Mouse (Mus musculus) forebrain, embryonic 11.5 days (tissue): ENCODE data around the gene Mycbp2. TPM values are rescaled to one million over a fixed set of nuclear protein-coding genes. Genes with fewer than 3 reads are reported as not detected.

ENCODE experiments used
- ATAC-seq: fragments of 200-750 bp; cut with Nextera tagmentation; replicated peaks from 2 replicates; pipeline ENCODE4 v1.8.0; 2017; ENCODE audit warnings: moderate TSS enrichment; ENCODE audit not compliant: low FRiP score
- DNase-seq: peaks from one replicate; pipeline ENCODE4 v3.0.0-alpha.2; 2017; ENCODE audit warnings: low spot score
- H3K27ac ChIP-seq: fragments of 300-500 bp; sonication (generic); 2 replicates; pipeline ENCODE4 v1.5.1; 2014; ENCODE audit warnings: low read depth, low read length
- H3K27me3 ChIP-seq: fragments of 300-500 bp; sonication (generic); 2 replicates; pipeline ENCODE4 v1.6.1; 2014; ENCODE audit warnings: mild to moderate bottlenecking, low read length, mixed read lengths; ENCODE audit not compliant: control insufficient read depth, insufficient read depth
- H3K36me3 ChIP-seq: fragments of 300-500 bp; sonication (generic); 2 replicates; pipeline ENCODE4 v1.6.1; 2014; ENCODE audit warnings: mild to moderate bottlenecking, low read length, moderate library complexity, mixed read lengths; ENCODE audit not compliant: control insufficient read depth, insufficient read depth
- H3K4me1 ChIP-seq: fragments of 300-500 bp; sonication (generic); replicated peaks from 2 replicates; pipeline ENCODE4 v1.6.1; 2014; ENCODE audit warnings: low read length, mixed read lengths; ENCODE audit not compliant: control insufficient read depth, insufficient read depth
- H3K4me2 ChIP-seq: fragments of 300-500 bp; sonication (generic); 2 replicates; pipeline ENCODE4 v1.6.1; 2014; ENCODE audit warnings: low read depth, mild to moderate bottlenecking, low read length, moderate library complexity, mixed read lengths; ENCODE audit not compliant: severe bottlenecking
- H3K4me3 ChIP-seq: fragments of 300-500 bp; sonication (generic); 2 replicates; pipeline ENCODE4 v1.5.1; 2014; ENCODE audit warnings: low read depth, low read length
- H3K9ac ChIP-seq: fragments of 300-500 bp; sonication (generic); 2 replicates; pipeline ENCODE4 v1.6.1; 2014; ENCODE audit warnings: low read length
- H3K9me3 ChIP-seq: fragments of 300-500 bp; sonication (generic); 2 replicates; pipeline ENCODE4 v1.6.1; 2016; ENCODE audit warnings: low read length, mixed read lengths; ENCODE audit not compliant: control insufficient read depth
- WGBS: fragments of 180-500 bp; shearing (Covaris S2); extraction: QIAGEN DNeasy Blood & Tissue Kit; methylation state at CpG from one replicate; pipeline ENCODE4 v1.1.7; 2014; 5-methylcytosine and 5-hydroxymethylcytosine counted together
- polyA plus RNA-seq: library from polyadenylated mRNA; unstranded; fragments of >200 nt; fragmentation: Nextera tagmentation; extraction: Ambion mirVana; gene quantifications from 2 replicates; pipeline ENCODE4 v1.2.1, GENCODE M21; 2014

The Mycbp2 gene
- polyA plus RNA-seq: 28.3 and 29.1 TPM in 2 replicates

DNA sequence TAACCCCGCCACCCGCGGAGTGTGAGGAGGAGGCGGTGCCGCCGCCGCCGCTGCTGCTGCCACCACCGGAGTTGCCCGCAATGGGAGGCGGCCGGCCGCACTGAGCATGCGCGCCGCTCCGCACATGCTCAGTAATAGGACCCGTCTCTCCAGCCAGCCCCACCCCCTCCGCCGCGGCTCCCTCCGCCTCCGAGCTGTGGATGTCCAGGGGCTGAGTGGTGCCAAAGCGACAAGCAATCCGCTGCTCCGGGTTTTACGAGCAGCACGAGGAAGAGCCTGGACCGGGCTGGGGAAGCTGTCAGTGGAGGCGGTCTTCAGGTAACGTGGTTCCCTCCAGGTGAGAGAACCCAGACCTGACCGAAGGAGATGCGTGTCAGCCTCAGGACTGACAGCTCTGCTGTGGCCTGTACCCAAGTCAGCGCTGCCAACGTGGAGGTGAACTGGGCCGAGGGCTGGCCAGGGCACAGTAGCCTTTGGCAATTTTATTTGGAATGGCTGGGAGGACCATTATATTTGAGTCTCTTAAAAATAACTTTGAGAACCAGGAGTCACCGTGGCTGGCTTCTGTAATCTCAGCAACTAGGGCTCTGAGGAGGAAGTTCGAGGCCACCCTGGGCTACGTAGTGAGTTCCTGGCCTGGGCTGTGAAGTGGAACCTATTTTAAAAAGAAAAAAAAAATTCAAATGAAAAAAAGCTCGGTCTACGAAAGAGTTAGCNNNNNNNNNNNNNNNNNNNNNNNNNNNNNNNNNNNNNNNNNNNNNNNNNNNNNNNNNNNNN lies at the start of gene Mycbp2:
Gene Mycbp2, minus strand, starts transcription at position 86 of the 777 bp plus-strand sequence.
- Histone ChIP-seq H3K27ac (peak within 1 kb of the TSS; percentile 91), H3K36me3 (no peaks in the 10 kb centered on the region), H3K4me3 (peak within 1 kb of the TSS; percentile 74), H3K4me2 (peak within 1 kb of the TSS; percentile 62), H3K9me3 (no peaks in the 10 kb centered on the region), H3K9ac (peak within 1 kb of the TSS; percentile 80), H3K27me3 (no peaks in the 10 kb centered on the region), H3K4me1 (0 out of 2 replicates have a peak, but pooled peaks cover 2% of the 10 kb centered on the region)
- DNase-seq: peak; percentile 99
- WGBS: 6% methylated on average over 41 of the region's 41 CpGs
- ATAC-seq: peak; percentile 98

GRCm38 (mm10) chr14:103392391-103392790 lies 45.8 kb upstream of the Mycbp2 start:
- no peak overlapping the region for H3K27ac ChIP-seq
- H3K9ac ChIP-seq: no peak overlapping the region
- WGBS: 83% methylated on average over 7 of the region's 7 CpGs
- H3K4me2 ChIP-seq: no peak overlapping the region
- H3K27me3 ChIP-seq: no peaks in the 10 kb centered on the region
- no peak for DNase-seq
- ATAC-seq: no peak
- H3K4me3 ChIP-seq: no peak overlapping the region
- no peaks in the 10 kb centered on the region for H3K9me3 ChIP-seq
- no peaks in the 10 kb centered on the region for H3K36me3 ChIP-seq
- H3K4me1 ChIP-seq: no peaks in the 10 kb centered on the region

GRCm38 (mm10) chr14:103387431-103387830 lies 40.8 kb upstream of the Mycbp2 start:
- H3K4me3 ChIP-seq: no peak overlapping the region
- no peak overlapping the region for H3K27ac ChIP-seq
- ATAC-seq: no peak
- H3K9me3 ChIP-seq: no peaks in the 10 kb centered on the region
- no peak for DNase-seq
- H3K27me3 ChIP-seq: no peaks in the 10 kb centered on the region
- H3K4me2 ChIP-seq: no peak overlapping the region
- no peaks in the 10 kb centered on the region for H3K36me3 ChIP-seq
- no peaks in the 10 kb centered on the region for H3K4me1 ChIP-seq
- no peak overlapping the region for H3K9ac ChIP-seq
- WGBS: 85% methylated on average over 4 of the region's 4 CpGs

DNA sequence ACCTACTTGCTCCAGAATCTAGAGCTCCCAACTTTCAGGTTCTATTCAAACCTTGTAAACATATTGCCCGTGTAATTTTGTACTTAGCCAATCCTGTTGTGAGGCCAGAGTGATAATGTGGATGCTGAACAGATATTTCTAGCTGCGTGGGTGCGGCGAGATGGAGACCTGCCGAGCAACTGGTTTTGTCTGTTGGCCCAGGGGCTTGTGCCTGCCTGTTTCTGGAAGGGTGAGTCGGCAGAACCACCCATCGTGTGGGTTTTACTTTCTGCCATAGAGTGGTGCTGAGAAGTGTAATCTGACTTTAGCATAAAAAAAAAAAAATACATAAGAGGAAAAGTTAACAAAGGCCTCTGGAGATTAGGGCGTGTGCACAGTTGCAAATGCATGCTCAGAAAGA lies 40.3 kb upstream of the Mycbp2 start:
- Histone ChIP-seq H3K27ac (no peak overlapping the region), H3K9me3 (no peaks in the 10 kb centered on the region), H3K4me2 (no peak overlapping the region), H3K27me3 (no peaks in the 10 kb centered on the region), H3K36me3 (no peaks in the 10 kb centered on the region), H3K4me3 (no peak overlapping the region), H3K9ac (no peak overlapping the region), H3K4me1 (no peaks in the 10 kb centered on the region)
- DNase-seq (no peak), ATAC-seq (no peak)
- 82% methylated on average over 8 of the region's 8 CpGs for WGBS

DNA sequence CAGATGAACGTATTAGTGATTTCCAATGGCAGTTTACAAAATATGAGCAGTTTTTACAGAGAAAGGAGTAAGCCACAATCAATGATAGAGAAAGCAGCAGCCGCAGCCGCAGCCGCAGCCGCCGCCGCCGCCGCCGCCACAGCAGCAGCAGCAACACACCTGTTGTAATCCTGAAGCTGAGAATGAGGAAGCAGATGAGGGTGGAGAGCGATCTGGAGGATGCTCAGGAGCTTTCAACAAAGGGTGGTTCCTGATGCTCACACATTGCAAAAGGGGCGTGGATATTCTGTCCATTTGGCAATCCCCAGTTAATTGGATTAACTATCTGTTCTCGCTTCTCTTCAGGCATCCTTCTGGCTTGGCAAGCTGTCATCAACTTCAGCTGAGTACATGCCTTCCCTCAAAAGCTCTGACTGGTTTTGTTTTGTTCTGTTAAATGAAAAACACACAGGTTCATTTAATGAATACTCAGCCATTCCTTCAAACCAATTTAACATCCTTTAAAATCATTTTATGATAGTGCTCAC lies 38.5 kb upstream of the Mycbp2 start:
- Histone ChIP-seq H3K9ac (no peak overlapping the region), H3K9me3 (no peaks in the 10 kb centered on the region), H3K4me1 (no peaks in the 10 kb centered on the region), H3K27me3 (no peaks in the 10 kb centered on the region), H3K4me2 (no peak overlapping the region), H3K36me3 (no peaks in the 10 kb centered on the region), H3K4me3 (no peak overlapping the region), H3K27ac (no peak overlapping the region)
- no peak for ATAC-seq
- DNase-seq: no peak
- WGBS: 72% methylated on average over 13 of the region's 13 CpGs

DNA sequence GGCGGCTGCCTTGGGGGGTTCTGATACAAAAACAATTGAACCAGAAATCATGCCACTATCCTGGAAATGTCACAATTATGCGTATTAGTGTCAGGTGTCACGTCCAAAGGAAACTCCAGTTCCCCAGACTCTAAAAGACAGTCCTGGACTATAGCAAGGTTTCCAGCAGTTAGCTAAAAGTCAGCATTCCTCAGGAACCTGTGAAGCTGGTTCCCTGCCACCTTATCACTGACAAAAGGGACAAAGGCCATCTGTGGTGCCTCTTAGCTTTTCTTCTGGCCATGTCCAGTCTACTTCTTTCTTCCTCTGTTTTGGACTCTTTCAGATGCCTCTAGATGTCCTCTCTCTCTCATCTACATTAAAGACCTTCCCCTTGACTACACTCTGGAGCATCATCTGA lies 32.1 kb upstream of the Mycbp2 start:
- WGBS: 85% methylated on average over 3 of the region's 3 CpGs
- H3K4me3 ChIP-seq: no peak overlapping the region
- no peak for DNase-seq
- H3K9ac ChIP-seq: no peak overlapping the region
- no peaks in the 10 kb centered on the region for H3K27me3 ChIP-seq
- H3K27ac ChIP-seq: no peak overlapping the region
- H3K4me1 ChIP-seq: no peaks in the 10 kb centered on the region
- no peaks in the 10 kb centered on the region for H3K9me3 ChIP-seq
- ATAC-seq: no peak
- no peak overlapping the region for H3K4me2 ChIP-seq
- no peaks in the 10 kb centered on the region for H3K36me3 ChIP-seq

DNA sequence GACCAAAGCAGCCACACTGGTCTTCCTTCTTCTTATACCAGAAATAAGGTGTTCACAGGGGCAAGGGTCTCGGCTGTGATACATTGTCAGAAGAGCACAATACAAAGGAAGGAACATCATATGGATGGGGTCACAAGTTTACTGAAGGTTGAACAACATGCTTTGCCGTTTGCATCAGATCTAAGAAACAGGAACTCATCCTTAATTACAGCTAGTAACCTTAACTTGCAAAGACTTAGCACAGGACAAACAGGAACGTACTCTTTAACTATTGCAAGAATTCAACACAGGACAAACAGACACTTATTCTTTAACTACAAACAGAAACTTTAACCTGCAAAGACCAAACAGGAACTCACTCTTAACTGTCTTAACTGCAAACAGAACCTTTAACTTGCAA lies 30.2 kb upstream of the Mycbp2 start:
- Histone ChIP-seq H3K36me3 (no peaks in the 10 kb centered on the region), H3K9ac (no peak overlapping the region), H3K4me1 (no peaks in the 10 kb centered on the region), H3K4me2 (no peak overlapping the region), H3K4me3 (no peak overlapping the region), H3K9me3 (no peaks in the 10 kb centered on the region), H3K27ac (no peak overlapping the region), H3K27me3 (no peaks in the 10 kb centered on the region)
- ATAC-seq: no peak
- 85% methylated on average over 3 of the region's 3 CpGs for WGBS
- no peak for DNase-seq

DNA sequence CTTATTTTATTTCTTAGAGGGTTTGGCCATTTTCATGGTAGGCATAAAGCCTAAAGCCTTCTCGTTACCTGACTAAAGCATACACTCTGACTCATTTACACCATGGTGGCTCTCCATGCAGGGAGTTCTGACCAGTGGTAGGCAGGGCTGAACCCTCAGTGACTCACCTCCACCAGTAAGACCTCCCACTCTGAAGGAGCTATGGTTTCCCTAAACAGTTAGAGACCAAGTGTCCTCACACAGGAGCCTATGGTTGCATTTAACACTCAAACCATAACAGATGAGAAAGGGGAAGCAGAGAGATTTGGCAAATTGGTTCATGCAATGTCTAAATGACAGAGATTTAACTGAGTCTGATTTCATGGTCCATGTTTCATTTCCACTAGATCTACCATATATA lies 28.9 kb upstream of the Mycbp2 start:
- ATAC-seq: no peak
- no peak overlapping the region for H3K27ac ChIP-seq
- no peak overlapping the region for H3K4me2 ChIP-seq
- no peak overlapping the region for H3K4me3 ChIP-seq
- H3K36me3 ChIP-seq: no peaks in the 10 kb centered on the region
- no peak for DNase-seq
- no peaks in the 10 kb centered on the region for H3K4me1 ChIP-seq
- H3K27me3 ChIP-seq: no peaks in the 10 kb centered on the region
- H3K9ac ChIP-seq: no peak overlapping the region
- 89% methylated on average over 1 of the region's 1 CpGs for WGBS
- H3K9me3 ChIP-seq: no peaks in the 10 kb centered on the region

- Histone ChIP-seq H3K4me3 (no peak overlapping the region), H3K9ac (no peak overlapping the region), H3K27ac (no peak overlapping the region), H3K9me3 (no peaks in the 10 kb centered on the region), H3K27me3 (no peaks in the 10 kb centered on the region), H3K4me2 (no peak overlapping the region), H3K4me1 (no peaks in the 10 kb centered on the region), H3K36me3 (no peaks in the 10 kb centered on the region)
- WGBS: 61% methylated on average over 2 of the region's 2 CpGs
- DNase-seq (no peak), ATAC-seq (no peak)
Measured at GRCm38 (mm10) chr14:103363199-103363598, 16.6 kb upstream of the Mycbp2 start.
